Mouse (Mus musculus) liver, embryonic 12.5 days (tissue): ENCODE measurements around the gene Ccno. TPM values are rescaled to one million over a fixed set of nuclear protein-coding genes. Genes with fewer than 3 reads are reported as not detected.
"Not testable (repeated sequence)": the region's sequence is repeated elsewhere in the genome, so short reads cannot be mapped to it uniquely, and the experiment has no call there.

ENCODE experiments used
- ATAC-seq: fragments of 200-750 bp; cut with Nextera tagmentation; 2 replicates; pipeline ENCODE4 v1.8.0; 2017; ENCODE audit warnings: moderate number of reproducible peaks, mild to moderate bottlenecking, moderate library complexity
- H3K27ac ChIP-seq: fragments of 300-500 bp; sonication (generic); 2 replicates; pipeline ENCODE4 v1.5.1; 2016; ENCODE audit warnings: mild to moderate bottlenecking
- H3K27me3 ChIP-seq: fragments of 300-500 bp; sonication (generic); replicated peaks from 2 replicates; pipeline ENCODE4 v1.6.1; 2016; ENCODE audit warnings: mild to moderate bottlenecking, moderate library complexity
- H3K36me3 ChIP-seq: fragments of 300-500 bp; sonication (generic); 2 replicates; pipeline ENCODE4 v1.6.1; 2016; ENCODE audit warnings: mild to moderate bottlenecking, moderate library complexity
- H3K4me1 ChIP-seq: fragments of 300-500 bp; sonication (generic); 2 replicates; pipeline ENCODE4 v1.6.1; 2016
- H3K4me2 ChIP-seq: fragments of 300-500 bp; sonication (generic); 2 replicates; pipeline ENCODE4 v1.6.1; 2016; ENCODE audit warnings: mild to moderate bottlenecking, moderate library complexity
- H3K4me3 ChIP-seq: fragments of 300-500 bp; sonication (generic); 2 replicates; pipeline ENCODE4 v1.5.1; 2016; ENCODE audit warnings: mild to moderate bottlenecking, moderate library complexity
- H3K9ac ChIP-seq: fragments of 300-500 bp; sonication (generic); 2 replicates; pipeline ENCODE4 v1.6.1; 2016; ENCODE audit warnings: mild to moderate bottlenecking, moderate library complexity
- H3K9me3 ChIP-seq: fragments of 300-500 bp; sonication (generic); replicated peaks from 2 replicates; pipeline ENCODE4 v1.6.1; 2016; ENCODE audit warnings: mild to moderate bottlenecking, moderate library complexity
- WGBS: fragments of 180-500 bp; shearing (Covaris S2); methylation state at CpG from one replicate; pipeline ENCODE4 v1.1.7; 2016; ENCODE audit not compliant: insufficient replicate concordance; 5-methylcytosine and 5-hydroxymethylcytosine counted together
- polyA plus RNA-seq: library from polyadenylated mRNA; unstranded; fragments of >200 nt; fragmentation: Nextera tagmentation; extraction: Ambion mirVana; gene quantifications from 2 replicates; pipeline ENCODE4 v1.2.1, GENCODE M21; 2016

Ccno gene
- polyA plus RNA-seq, 1 experiment from 2014 or later: 0.11 TPM

GRCm38 (mm10) chr13:113013174-113013953 is 25.8 kb downstream of the Ccno start:
- H3K4me1 ChIP-seq, H3K9me3 ChIP-seq, H3K27me3 ChIP-seq, H3K36me3 ChIP-seq, H3K27ac ChIP-seq, ATAC-seq: not testable (repeated sequence)
- peak overlapping the region; percentile 65 for H3K4me2 ChIP-seq
- WGBS: 29% methylated on average over 19 of the region's 20 CpGs
- H3K4me3 ChIP-seq: peak overlapping the region; percentile 49
- peak overlapping the region; percentile 44; the same call in 1 of the 2 replicates for H3K9ac ChIP-seq

GRCm38 (mm10) chr13:113021521-113021920 is 33.9 kb downstream of the Ccno start:
- Histone ChIP-seq H3K9ac (no peak overlapping the region), H3K4me1 (0 out of 2 replicates have a peak, but pooled peaks cover 3% of the 10 kb centered on the region), H3K4me3 (no peak overlapping the region), H3K27me3 (peaks cover 21% of the 10 kb centered on the region), H3K27ac (no peak overlapping the region), H3K4me2 (0 out of 2 replicates have a peak overlapping the region, but pooled peaks have one; percentile 8), H3K9me3 (no peaks in the 10 kb centered on the region), H3K36me3 (no peaks in the 10 kb centered on the region)
- 63% methylated on average over 2 of the region's 2 CpGs for WGBS
- ATAC-seq: 0 out of 2 replicates have a peak, but pooled peaks have one; percentile 21

DNA sequence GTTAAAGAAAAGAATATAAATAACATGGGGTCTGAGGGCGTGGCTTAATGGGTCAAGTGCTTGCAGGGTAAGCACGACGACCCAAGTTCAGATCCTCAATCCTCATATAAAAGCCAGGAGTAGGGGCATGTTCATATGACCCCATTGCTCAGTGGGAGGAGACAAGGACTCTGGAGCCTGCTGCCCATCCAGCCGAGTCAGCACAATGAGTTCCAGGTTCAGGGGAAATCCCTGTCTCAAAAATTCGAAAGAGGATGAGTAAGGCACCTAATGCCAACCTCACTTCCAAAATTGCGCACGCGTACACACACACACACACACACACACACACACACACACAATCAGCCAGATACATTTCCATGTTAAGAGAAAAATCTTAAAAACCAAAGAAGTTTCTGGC is 34.9 kb downstream of the Ccno start:
- Histone ChIP-seq H3K9ac (no peak overlapping the region), H3K4me3 (no peak overlapping the region)
- no peak for ATAC-seq

DNA sequence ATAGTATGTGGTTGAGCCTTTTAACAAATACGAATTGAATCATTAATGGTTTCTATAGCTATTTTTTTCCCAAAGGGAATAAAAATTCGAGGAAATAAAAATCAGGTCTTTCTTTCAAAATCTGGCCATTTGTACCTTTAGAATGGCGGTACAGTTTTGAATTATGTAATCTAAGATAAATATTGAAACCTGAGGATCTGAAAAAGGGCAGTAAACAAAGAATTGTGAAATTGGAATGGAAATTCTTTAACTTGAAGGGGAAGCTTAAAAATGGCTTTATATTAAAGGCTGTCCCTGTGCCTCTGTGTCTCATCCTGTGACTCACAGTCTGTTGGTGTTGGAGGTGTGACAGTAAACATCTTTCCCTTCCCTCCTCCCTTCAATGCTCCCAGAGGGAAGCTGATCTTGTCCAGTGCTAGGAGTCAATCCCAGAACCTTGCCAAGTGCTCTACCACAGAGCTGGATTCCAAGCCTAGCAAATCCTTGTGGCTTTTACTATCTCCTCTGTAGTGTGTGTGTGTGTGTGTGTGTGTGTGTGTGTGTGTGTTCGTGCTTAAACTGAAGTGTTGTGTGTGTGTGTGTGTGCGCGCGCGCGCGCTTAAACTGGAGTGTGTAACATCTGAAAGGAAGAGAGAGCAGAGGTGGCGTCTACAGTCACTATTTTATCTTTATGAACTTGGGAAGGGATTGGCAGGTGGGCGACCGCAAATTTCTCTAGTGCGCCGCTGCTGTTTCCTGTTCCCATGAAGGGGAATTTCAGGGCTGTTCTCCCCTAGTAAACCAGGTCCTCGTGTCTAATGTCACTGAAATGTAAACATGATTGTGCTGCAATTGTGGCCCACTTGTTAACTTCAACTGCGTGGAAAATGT is 35.9 kb downstream of the Ccno start:
- peaks cover 24% of the 10 kb centered on the region for H3K27me3 ChIP-seq
- no peak overlapping the region for H3K4me2 ChIP-seq
- no peak overlapping the region for H3K4me3 ChIP-seq
- no peaks in the 10 kb centered on the region for H3K36me3 ChIP-seq
- ATAC-seq: no peak
- 61% methylated on average over 17 of the region's 17 CpGs for WGBS
- H3K27ac ChIP-seq: no peak overlapping the region
- H3K9ac ChIP-seq: no peak overlapping the region
- no peaks in the 10 kb centered on the region for H3K9me3 ChIP-seq
- 0 out of 2 replicates have a peak, but pooled peaks cover 3% of the 10 kb centered on the region for H3K4me1 ChIP-seq

More for the DNA sequence above, 34.9 kb downstream of the Ccno start:
- Histone ChIP-seq H3K4me2 (no peak overlapping the region), H3K36me3 (no peaks in the 10 kb centered on the region), H3K9me3 (no peaks in the 10 kb centered on the region), H3K4me1 (0 out of 2 replicates have a peak, but pooled peaks cover 3% of the 10 kb centered on the region), H3K27ac (no peak overlapping the region), H3K27me3 (peaks cover 21% of the 10 kb centered on the region)
- WGBS: 61% methylated on average over 8 of the region's 8 CpGs

GRCm38 (mm10) chr13:113031351-113031750 is 43.7 kb downstream of the Ccno start:
- H3K9ac ChIP-seq: no peak overlapping the region
- H3K4me2 ChIP-seq: peak overlapping the region; percentile 74
- no peak for ATAC-seq
- peaks cover 27% of the 10 kb centered on the region for H3K4me1 ChIP-seq
- H3K27ac ChIP-seq: no peak overlapping the region
- peaks cover 85% of the 10 kb centered on the region for H3K27me3 ChIP-seq
- no peaks in the 10 kb centered on the region for H3K36me3 ChIP-seq
- peak overlapping the region; percentile 54 for H3K4me3 ChIP-seq
- WGBS: 2% methylated on average over 7 of the region's 7 CpGs
- no peaks in the 10 kb centered on the region for H3K9me3 ChIP-seq

GRCm38 (mm10) chr13:113031792-113032571 is 44.4 kb downstream of the Ccno start:
- H3K27ac ChIP-seq: no peak overlapping the region
- H3K4me3 ChIP-seq: peak overlapping the region; percentile 54
- ATAC-seq: peak; percentile 10; the same call in 1 of the 2 replicates
- no peaks in the 10 kb centered on the region for H3K36me3 ChIP-seq
- H3K4me1 ChIP-seq: peaks cover 27% of the 10 kb centered on the region
- 1% methylated on average over 40 of the region's 40 CpGs for WGBS
- peak overlapping the region; percentile 74 for H3K4me2 ChIP-seq
- H3K9ac ChIP-seq: peak overlapping the region; percentile 27; the same call in 1 of the 2 replicates
- H3K9me3 ChIP-seq: no peaks in the 10 kb centered on the region
- H3K27me3 ChIP-seq: peaks cover 85% of the 10 kb centered on the region

GRCm38 (mm10) chr13:113032831-113033230 is 45.2 kb downstream of the Ccno start:
- no peak overlapping the region for H3K9ac ChIP-seq
- no peaks in the 10 kb centered on the region for H3K36me3 ChIP-seq
- H3K4me2 ChIP-seq: no peak overlapping the region
- no peak for ATAC-seq
- H3K4me1 ChIP-seq: peaks cover 27% of the 10 kb centered on the region
- no peak overlapping the region for H3K27ac ChIP-seq
- H3K27me3 ChIP-seq: peaks cover 90% of the 10 kb centered on the region
- H3K9me3 ChIP-seq: no peaks in the 10 kb centered on the region
- no peak overlapping the region for H3K4me3 ChIP-seq

- WGBS: 4% methylated on average over 11 of the region's 11 CpGs
- peak overlapping the region; percentile 41; the same call in 1 of the 2 replicates for H3K9ac ChIP-seq
- ATAC-seq: peak; percentile 33; the same call in 1 of the 2 replicates
- H3K27me3 ChIP-seq: peaks cover 79% of the 10 kb centered on the region
- H3K36me3 ChIP-seq: no peaks in the 10 kb centered on the region
- peak overlapping the region; percentile 91 for H3K4me2 ChIP-seq
- H3K9me3 ChIP-seq: no peaks in the 10 kb centered on the region
- H3K4me3 ChIP-seq: peak overlapping the region; percentile 61
- H3K27ac ChIP-seq: no peak overlapping the region
- H3K4me1 ChIP-seq: peaks cover 27% of the 10 kb centered on the region
Measured at GRCm38 (mm10) chr13:113034271-113034886, 46.8 kb downstream of the Ccno start.

- under 1% methylated on average over 46 of the region's 46 CpGs for WGBS
- Histone ChIP-seq H3K27me3 (peaks cover 78% of the 10 kb centered on the region), H3K9me3 (no peaks in the 10 kb centered on the region), H3K4me2 (peak within 1 kb of the TSS; percentile 91), H3K9ac (peak within 1 kb of the TSS; percentile 41; the same call in 1 of the 2 replicates), H3K27ac (no peak within 1 kb of the TSS), H3K4me1 (peaks cover 27% of the 10 kb centered on the region), H3K36me3 (no peaks in the 10 kb centered on the region), H3K4me3 (peak within 1 kb of the TSS; percentile 61)
- ATAC-seq: peak; percentile 75
Measured at GRCm38 (mm10) chr13:113034950-113035421, 47.4 kb downstream of the Ccno start, which contains the start of gene Cdc20b. Gene Cdc20b (plus strand): TSS chr13:113035111.

GRCm38 (mm10) chr13:113035852-113036251 is 48.2 kb downstream of the Ccno start:
- Histone ChIP-seq H3K36me3 (no peaks in the 10 kb centered on the region), H3K9ac (no peak overlapping the region), H3K9me3 (no peaks in the 10 kb centered on the region), H3K4me1 (peaks cover 27% of the 10 kb centered on the region), H3K27ac (no peak overlapping the region), H3K4me2 (peak overlapping the region; percentile 91), H3K27me3 (peaks cover 71% of the 10 kb centered on the region), H3K4me3 (peak overlapping the region; percentile 61)
- peak; percentile 79 for ATAC-seq
- 0% methylated on average over 4 of the region's 4 CpGs for whole genome bisulfite sequencing
